9 mouse cellular contexts compared by ENCODE assay signal in the genomic region with DNA sequence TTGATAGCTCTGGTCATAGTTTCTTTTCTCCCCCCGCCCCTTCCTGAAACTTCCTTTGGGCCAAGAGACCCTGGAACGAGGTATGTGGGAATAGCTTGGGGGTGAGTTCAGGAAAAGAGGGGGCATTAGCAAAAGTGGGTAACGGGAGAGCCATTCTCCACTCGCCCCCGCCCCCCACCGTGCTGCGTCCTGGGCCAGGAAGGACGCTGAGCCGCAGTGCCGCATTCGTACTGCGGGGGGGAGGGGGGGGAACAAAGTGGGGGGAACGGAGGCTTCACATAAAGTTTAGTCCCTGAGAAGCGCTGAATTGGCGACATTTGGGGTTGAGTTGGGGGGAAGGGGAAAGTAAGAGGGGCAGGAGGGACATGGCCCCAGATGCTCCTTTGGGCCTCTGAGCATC. TPM values are rescaled to one million over a fixed set of nuclear protein-coding genes. Genes with fewer than 3 reads are reported as not detected.
A peak's percentile ranks its signal among the peaks of the same experiment; 100 is the strongest.
DNase-seq lines count a peak whose midpoint lies in the region; ATAC-seq and TF ChIP-seq lines count a peak whose summit lies in the region.
"Had no signal": no experiment of that assay in that cellular context is flagged by ENCODE, and none has a peak within 500 bp of the region (broad histone marks: within the 10 kb centered on the region; RNA-seq: fewer than 3 reads in every experiment).

No protein-coding gene starts in this region.

- peak; percentile 48 to 49 for DNase-seq in cerebellum, adult 2 months
- no peak for DNase-seq in midbrain, embryonic 11.5 days (ENCODE audit: low spot score, missing footprints)
- no peak for DNase-seq in kidney, postnatal 36 days
- DNase-seq in embryo, embryonic 11 days: no peak
- DNase-seq in liver, postnatal 0 days: no peak

- TF ChIP-seq POLR2A in cerebellum, adult 2 months (IDR thresholded peaks at IDR 0.05; ENCODE audit: borderline replicate concordance, insufficient read depth, low read length): no peak

- 2% methylated on average over 15 of the region's 15 CpGs for WGBS in cerebellum, adult 2 months
- whole genome bisulfite sequencing in forebrain, embryonic 12.5 days: 0% methylated on average over 15 of the region's 15 CpGs
- WGBS in midbrain, embryonic 11.5 days: 4% methylated on average over 15 of the region's 15 CpGs
- whole genome bisulfite sequencing in liver, postnatal 0 days (ENCODE audit: insufficient replicate concordance): 3% methylated on average over 15 of the region's 15 CpGs

- peaks cover 17% of the 10 kb centered on the region for H3K27me3 ChIP-seq in E14TG2a.4 (ENCODE audit: insufficient read depth, low read length)
- H3K27me3 ChIP-seq in cerebellum, adult 2 months (ENCODE audit: control insufficient read depth, insufficient read depth, low read length): no peaks in the 10 kb centered on the region
- peaks cover 54% of the 10 kb centered on the region for H3K27me3 ChIP-seq in forebrain, embryonic 12.5 days
- peaks cover 35% of the 10 kb centered on the region for H3K27me3 ChIP-seq in midbrain, embryonic 11.5 days (ENCODE audit: control insufficient read depth, insufficient read depth, low read length)
- H3K27me3 ChIP-seq in liver, postnatal 0 days (ENCODE audit: insufficient read depth, low read length): peaks cover 57% of the 10 kb centered on the region

- peaks cover 49% of the 10 kb centered on the region for H3K36me3 ChIP-seq in E14TG2a.4 (ENCODE audit: insufficient read depth, low read length)
- H3K36me3 ChIP-seq in forebrain, embryonic 12.5 days (replicated peaks): no peaks in the 10 kb centered on the region
- no peaks in the 10 kb centered on the region for H3K36me3 ChIP-seq in midbrain, embryonic 11.5 days (ENCODE audit: control insufficient read depth, insufficient read depth, low read length)
- no peaks in the 10 kb centered on the region for H3K36me3 ChIP-seq in liver, postnatal 0 days (replicated peaks; ENCODE audit: insufficient read depth, low read length)
- H3K36me3 ChIP-seq: G1E; limb, embryonic 12.5 days had no signal

- H3K27ac ChIP-seq in cerebellum, adult 2 months (ENCODE audit: insufficient read depth, low read length): peak overlapping the region; percentile 87
- no peak overlapping the region for H3K27ac ChIP-seq in forebrain, embryonic 12.5 days
- H3K27ac ChIP-seq in midbrain, embryonic 11.5 days (ENCODE audit: low read depth, low read length): no peak overlapping the region
- no peak overlapping the region for H3K27ac ChIP-seq in liver, postnatal 0 days (ENCODE audit: low read depth)
- H3K27ac ChIP-seq: limb, embryonic 12.5 days had no signal

- H3K4me3 ChIP-seq in E14TG2a.4 (replicated peaks; ENCODE audit: low read length): peak overlapping the region; percentile 93
- peak overlapping the region; percentile 86 for H3K4me3 ChIP-seq in cerebellum, adult 2 months (replicated peaks; ENCODE audit: insufficient read depth, low read depth, low read length)
- peak overlapping the region; percentile 37; the same call in 1 of the 2 replicates for H3K4me3 ChIP-seq in forebrain, embryonic 12.5 days (replicated peaks)
- H3K4me3 ChIP-seq in midbrain, embryonic 11.5 days (ENCODE audit: low read depth, low read length): no peak overlapping the region
- no peak overlapping the region for H3K4me3 ChIP-seq in liver, postnatal 0 days (ENCODE audit: low read depth, low read length)

- peak overlapping the region; percentile 47; the same call in 1 of the 2 replicates for H3K4me2 ChIP-seq in forebrain, embryonic 12.5 days
- peak overlapping the region; percentile 41; the same call in 1 of the 2 replicates for H3K4me2 ChIP-seq in midbrain, embryonic 11.5 days
- H3K4me2 ChIP-seq in liver, postnatal 0 days (ENCODE audit: low read depth, low read length): no peak overlapping the region

- no peak for TF ChIP-seq EP300 in liver, postnatal 0 days (IDR thresholded peaks at IDR 0.05; ENCODE audit: low read depth)

- no peak for ATAC-seq in forebrain, embryonic 12.5 days (ENCODE audit: low FRiP score)
- ATAC-seq in midbrain, embryonic 11.5 days (ENCODE audit: low FRiP score): no peak
- no peak for ATAC-seq in liver, postnatal 0 days

- H3K4me1 ChIP-seq in E14TG2a.4 (replicated peaks; ENCODE audit: low read depth, low read length): peaks cover 81% of the 10 kb centered on the region
- H3K4me1 ChIP-seq in cerebellum, adult 2 months (ENCODE audit: control insufficient read depth, insufficient read depth, low read length): peaks cover 32% of the 10 kb centered on the region
- peaks cover 60% of the 10 kb centered on the region for H3K4me1 ChIP-seq in forebrain, embryonic 12.5 days
- H3K4me1 ChIP-seq in midbrain, embryonic 11.5 days (ENCODE audit: control insufficient read depth, insufficient read depth, low read length): peaks cover 37% of the 10 kb centered on the region
- peaks cover 28% of the 10 kb centered on the region for H3K4me1 ChIP-seq in liver, postnatal 0 days (ENCODE audit: insufficient read depth)

- TF ChIP-seq CTCF in E14TG2a.4 (conservative IDR thresholded peaks at IDR 0.05; ENCODE audit: low read length): no peak
- no peak for TF ChIP-seq CTCF in cerebellum, adult 2 months (IDR thresholded peaks at IDR 0.05; ENCODE audit: borderline replicate concordance, insufficient read depth, low read depth, low read length)
- TF ChIP-seq CTCF in liver, postnatal 0 days (IDR thresholded peaks at IDR 0.05; ENCODE audit: low read depth): no peak

- H3K9me3 ChIP-seq in E14TG2a.4 (ENCODE audit: low read length): no peaks in the 10 kb centered on the region
- no peaks in the 10 kb centered on the region for H3K9me3 ChIP-seq in forebrain, embryonic 12.5 days
- H3K9me3 ChIP-seq in midbrain, embryonic 11.5 days (ENCODE audit: control insufficient read depth, low read length): no peaks in the 10 kb centered on the region
- no peaks in the 10 kb centered on the region for H3K9me3 ChIP-seq in liver, postnatal 0 days (ENCODE audit: low read length)
- H3K9me3 ChIP-seq: limb, embryonic 12.5 days had no signal

- no peak overlapping the region for H3K9ac ChIP-seq in forebrain, embryonic 12.5 days
- H3K9ac ChIP-seq in midbrain, embryonic 11.5 days (ENCODE audit: low read length): no peak overlapping the region
- H3K9ac ChIP-seq in liver, postnatal 0 days (replicated peaks): no peak overlapping the region
- H3K9ac ChIP-seq: limb, embryonic 12.5 days had no signal

RNA-seq across cellular contexts. Expression of gene Kcnc3, which starts 2.6 kb away (rescaled TPM):
- 368 and 423 TPM in 2 replicates for polyA plus RNA-seq in cerebellum, adult 2 months (2012; rRNA removed)
- 1.7 and 1.9 TPM in 2 replicates for polyA plus RNA-seq in forebrain, embryonic 12.5 days (2016; fragmentation: Nextera tagmentation; extraction: Ambion mirVana)
- polyA plus RNA-seq in midbrain, embryonic 11.5 days (2014; fragmentation: Nextera tagmentation; extraction: Ambion mirVana): 0.86 and 1.3 TPM in 2 replicates
- 0.13 and 0.20 TPM in 2 replicates for polyA plus RNA-seq in liver, postnatal 0 days (2015; fragmentation: Nextera tagmentation; extraction: Ambion mirVana)
- polyA plus RNA-seq: G1E had no signal

RNA-seq across cellular contexts. Expression of gene Napsa, which starts 20.9 kb away (rescaled TPM):
- polyA plus RNA-seq in cerebellum, adult 2 months (2012; rRNA removed): 0.26 and 0.43 TPM in 2 replicates
- 0.38 and 0.51 TPM in 2 replicates for polyA plus RNA-seq in forebrain, embryonic 12.5 days (2016; fragmentation: Nextera tagmentation; extraction: Ambion mirVana)
- polyA plus RNA-seq in midbrain, embryonic 11.5 days (2014; fragmentation: Nextera tagmentation; extraction: Ambion mirVana): 0.21 and 0.33 TPM in 2 replicates
- polyA plus RNA-seq in liver, postnatal 0 days (2015; fragmentation: Nextera tagmentation; extraction: Ambion mirVana): 17.0 and 17.8 TPM in 2 replicates

RNA-seq across cellular contexts. Expression of gene Nr1h2, which starts 39.3 kb away (rescaled TPM):
- 106 and 109 TPM in 2 replicates for polyA plus RNA-seq in cerebellum, adult 2 months (2012; rRNA removed)
- 72.7 and 73.5 TPM in 2 replicates for polyA plus RNA-seq in forebrain, embryonic 12.5 days (2016; fragmentation: Nextera tagmentation; extraction: Ambion mirVana)
- 63.8 and 69.6 TPM in 2 replicates for polyA plus RNA-seq in midbrain, embryonic 11.5 days (2014; fragmentation: Nextera tagmentation; extraction: Ambion mirVana)
- polyA plus RNA-seq in liver, postnatal 0 days (2015; fragmentation: Nextera tagmentation; extraction: Ambion mirVana): 33.6 and 33.9 TPM in 2 replicates

RNA-seq across cellular contexts. Expression of gene Pold1, which starts 44.4 kb away (rescaled TPM):
- 21.6 and 25.1 TPM in 2 replicates for polyA plus RNA-seq in cerebellum, adult 2 months (2012; rRNA removed)
- polyA plus RNA-seq in forebrain, embryonic 12.5 days (2016; fragmentation: Nextera tagmentation; extraction: Ambion mirVana): 111 and 126 TPM in 2 replicates
- 51.8 and 58.5 TPM in 2 replicates for polyA plus RNA-seq in midbrain, embryonic 11.5 days (2014; fragmentation: Nextera tagmentation; extraction: Ambion mirVana)
- polyA plus RNA-seq in liver, postnatal 0 days (2015; fragmentation: Nextera tagmentation; extraction: Ambion mirVana): 18.9 and 25.1 TPM in 2 replicates

Comparison
In these comparisons a context has a peak if more than half of its experiments do, and no peak if none do; other contexts are left out.
1. H3K4me3 ChIP-seq: peak in E14TG2a.4 (single experiment), cerebellum, adult 2 months (single experiment) and forebrain, embryonic 12.5 days (single experiment); none in midbrain, embryonic 11.5 days (single experiment) and liver, postnatal 0 days (single experiment).
2. DNase-seq: peak in cerebellum, adult 2 months (2 of 2); none in midbrain, embryonic 11.5 days (single experiment), kidney, postnatal 36 days (0 of 2), embryo, embryonic 11 days (single experiment) and liver, postnatal 0 days (single experiment).
3. RNA of gene Kcnc3, which starts 2.6 kb away (polyA plus RNA-seq): 368 to 423 TPM in cerebellum, adult 2 months; 1.7 to 1.9 TPM in forebrain, embryonic 12.5 days, 0.86 to 1.3 TPM in midbrain, embryonic 11.5 days and 0.13 to 0.20 TPM in liver, postnatal 0 days; every median in the first group is over 100 times any median in the second.
4. RNA of gene Napsa, which starts 20.9 kb away (polyA plus RNA-seq): 17.0 to 17.8 TPM in liver, postnatal 0 days; 0.38 to 0.51 TPM in forebrain, embryonic 12.5 days, 0.21 to 0.33 TPM in midbrain, embryonic 11.5 days and 0.26 to 0.43 TPM in cerebellum, adult 2 months; every median in the first group is over 10 times any median in the second.